Mouse (Mus musculus): ENCODE measurements around the gene Map7. TPM values are rescaled to one million over a fixed set of nuclear protein-coding genes. Genes with fewer than 3 reads are reported as not detected.
A peak's percentile ranks its signal among the peaks of the same experiment; 100 is the strongest.

The Map7 gene
- total RNA-seq, 2 experiments from 2014 or later: 2.3 to 3.7 TPM

- DNase-seq: no peak
Observed at GRCm38 (mm10) chr10:20152131-20152530, 3.9 kb downstream of the Map7 start.

GRCm38 (mm10) chr10:20153507-20153906 is 5.2 kb downstream of the Map7 start:
- DNase-seq: no peak

GRCm38 (mm10) chr10:20155401-20155800 is 7.1 kb downstream of the Map7 start:
- no peak for DNase-seq

- DNase-seq: no peak
Observed at GRCm38 (mm10) chr10:20157021-20157726, 8.9 kb downstream of the Map7 start.

GRCm38 (mm10) chr10:20158756-20159155 is 10.5 kb downstream of the Map7 start:
- DNase-seq: no peak

- no peak for DNase-seq
Observed at GRCm38 (mm10) chr10:20159308-20159707, 11.0 kb downstream of the Map7 start.

- no peak for DNase-seq
Observed at GRCm38 (mm10) chr10:20160914-20161313, 12.6 kb downstream of the Map7 start.

- no peak for DNase-seq
Observed at GRCm38 (mm10) chr10:20164810-20165209, 16.5 kb downstream of the Map7 start.

- DNase-seq: no peak
Observed at GRCm38 (mm10) chr10:20166797-20167196, 18.5 kb downstream of the Map7 start.

GRCm38 (mm10) chr10:20167467-20167866 is 19.2 kb downstream of the Map7 start:
- DNase-seq: no peak

- no peak for DNase-seq
Observed at GRCm38 (mm10) chr10:20169182-20169674, 21.0 kb downstream of the Map7 start.

- no peak for DNase-seq
Observed at GRCm38 (mm10) chr10:20169927-20170604, 21.8 kb downstream of the Map7 start.

GRCm38 (mm10) chr10:20170605-20171088 is 22.4 kb downstream of the Map7 start:
- DNase-seq: peak; percentile 30

- no peak for DNase-seq
Observed at GRCm38 (mm10) chr10:20171209-20171608, 22.9 kb downstream of the Map7 start.

GRCm38 (mm10) chr10:20171756-20172155 is 23.5 kb downstream of the Map7 start:
- no peak for DNase-seq

GRCm38 (mm10) chr10:20173733-20174132 is 25.5 kb downstream of the Map7 start:
- DNase-seq: no peak

GRCm38 (mm10) chr10:20176054-20176453 is 27.8 kb downstream of the Map7 start:
- DNase-seq: no peak

GRCm38 (mm10) chr10:20178807-20179605 is 30.7 kb downstream of the Map7 start:
- no peak for DNase-seq

GRCm38 (mm10) chr10:20181198-20181597 is 32.9 kb downstream of the Map7 start:
- DNase-seq: no peak

- no peak for DNase-seq
Observed at GRCm38 (mm10) chr10:20181680-20182399, 33.6 kb downstream of the Map7 start.

GRCm38 (mm10) chr10:20184326-20184725 is 36.1 kb downstream of the Map7 start:
- DNase-seq: no peak

GRCm38 (mm10) chr10:20185264-20185663 is 37.0 kb downstream of the Map7 start:
- DNase-seq: no peak

Data from gastrocnemius, postnatal 25 days (tissue).